Mouse (Mus musculus): ENCODE results near the gene Clcn5.

DNA sequence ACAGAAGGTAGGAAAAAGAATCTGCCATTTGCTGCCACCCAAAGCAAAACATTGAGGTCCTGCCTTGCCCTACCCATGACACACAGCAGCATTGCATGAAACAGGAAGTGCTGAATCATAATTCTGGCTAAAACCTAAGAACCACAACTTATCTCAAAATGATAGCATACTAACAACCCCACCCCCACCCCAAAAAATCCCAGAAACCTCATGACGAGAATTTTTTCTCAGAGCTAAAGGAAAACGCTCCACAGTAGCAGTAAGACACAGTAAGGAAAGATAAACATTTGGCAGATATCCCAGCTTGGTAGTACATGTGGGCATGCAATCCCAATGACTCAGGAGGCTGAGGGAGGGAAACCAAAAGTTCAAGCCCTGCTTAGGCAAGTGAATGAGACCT lies 10.9 kb downstream of the Clcn5 start:
- TF ChIP-seq CTCF (IDR thresholded peaks at IDR 0.05; ENCODE audit: extremely low read depth, insufficient read length, insufficient replicate concordance, low read depth, low read length): no peak
- TF ChIP-seq POLR2A (IDR thresholded peaks at IDR 0.05; ENCODE audit: low read depth, low read length): no peak
